Mouse (Mus musculus) liver, embryonic 15.5 days (tissue): ENCODE data around the gene Vps37d. TPM values are rescaled to one million over a fixed set of nuclear protein-coding genes. Genes with fewer than 3 reads are reported as not detected.

Source experiments
- ATAC-seq: fragments of 200-750 bp; cut with Nextera tagmentation; 2 replicates; pipeline ENCODE4 v1.8.0; 2017; ENCODE audit warnings: moderate number of reproducible peaks, mild to moderate bottlenecking, moderate library complexity; ENCODE audit not compliant: insufficient read depth
- H3K27ac ChIP-seq: fragments of 300-500 bp; sonication (generic); replicated peaks from 2 replicates; pipeline ENCODE4 v1.5.1; 2015; ENCODE audit warnings: mild to moderate bottlenecking, inconsistent platforms
- H3K27me3 ChIP-seq: fragments of 300-500 bp; sonication (generic); 2 replicates; pipeline ENCODE4 v1.6.1; 2015; ENCODE audit warnings: mild to moderate bottlenecking, inconsistent platforms
- H3K36me3 ChIP-seq: fragments of 300-500 bp; sonication (generic); replicated peaks from 2 replicates; pipeline ENCODE4 v1.6.1; 2015; ENCODE audit warnings: moderate library complexity, mild to moderate bottlenecking, inconsistent platforms
- H3K4me1 ChIP-seq: fragments of 300-500 bp; sonication (generic); replicated peaks from 2 replicates; pipeline ENCODE4 v1.6.1; 2015; ENCODE audit warnings: inconsistent platforms
- H3K4me2 ChIP-seq: fragments of 300-500 bp; sonication (generic); 2 replicates; pipeline ENCODE4 v1.6.1; 2015; ENCODE audit warnings: moderate library complexity, mild to moderate bottlenecking, inconsistent platforms
- H3K4me3 ChIP-seq: fragments of 300-500 bp; sonication (generic); replicated peaks from 2 replicates; pipeline ENCODE4 v1.5.1; 2015; ENCODE audit warnings: mild to moderate bottlenecking, inconsistent platforms
- H3K9ac ChIP-seq: fragments of 300-500 bp; sonication (generic); 2 replicates; pipeline ENCODE4 v1.6.1; 2015; ENCODE audit warnings: moderate library complexity, mild to moderate bottlenecking, inconsistent platforms
- H3K9me3 ChIP-seq: fragments of 300-500 bp; sonication (generic); replicated peaks from 2 replicates; pipeline ENCODE4 v1.6.1; 2016; ENCODE audit warnings: inconsistent platforms
- WGBS: fragments of 180-500 bp; shearing (Covaris S2); methylation state at CpG from one replicate; pipeline ENCODE4 v1.1.7; 2015; ENCODE audit warnings: mixed read lengths; ENCODE audit not compliant: insufficient replicate concordance; 5-methylcytosine and 5-hydroxymethylcytosine counted together
- polyA plus RNA-seq: library from polyadenylated mRNA; unstranded; fragments of >200 nt; fragmentation: Nextera tagmentation; extraction: Ambion mirVana; gene quantifications from 2 replicates; pipeline ENCODE4 v1.2.1, GENCODE M21; 2015

Vps37d gene
- polyA plus RNA-seq, 1 experiment from 2014 or later, result 0.30 TPM

GRCm38 (mm10) chr5:135107521-135108501, 29.7 kb upstream of the Vps37d start:
- peaks cover 18% of the 10 kb centered on the region; the same call in 1 of the 2 replicates for H3K4me1 ChIP-seq
- peaks cover 73% of the 10 kb centered on the region for H3K27me3 ChIP-seq
- WGBS, result 8% methylated on average over 40 of the region's 40 CpGs
- peak overlapping the region; percentile 67 for H3K4me2 ChIP-seq
- H3K27ac ChIP-seq, result peak overlapping the region; percentile 60
- H3K9ac ChIP-seq, result peak overlapping the region; percentile 40; the same call in 1 of the 2 replicates
- H3K9me3 ChIP-seq, result no peaks in the 10 kb centered on the region
- H3K4me3 ChIP-seq, result peak overlapping the region; percentile 52
- no peaks in the 10 kb centered on the region for H3K36me3 ChIP-seq
- peak; percentile 75 for ATAC-seq

GRCm38 (mm10) chr5:135106758-135107256, 28.7 kb upstream of the Vps37d start:
- Histone ChIP-seq H3K36me3 (no peaks in the 10 kb centered on the region), H3K4me2 (peak overlapping the region; percentile 67), H3K27me3 (peaks cover 73% of the 10 kb centered on the region), H3K4me3 (peak overlapping the region; percentile 52), H3K9me3 (no peaks in the 10 kb centered on the region), H3K4me1 (peaks cover 18% of the 10 kb centered on the region; the same call in 1 of the 2 replicates), H3K9ac (peak overlapping the region; percentile 40; the same call in 1 of the 2 replicates), H3K27ac (peak overlapping the region; percentile 38; the same call in 1 of the 2 replicates)
- under 1% methylated on average over 48 of the region's 48 CpGs for WGBS
- ATAC-seq, result peak; percentile 58

GRCm38 (mm10) chr5:135103999-135104660, 26.1 kb upstream of the Vps37d start:
- H3K4me3 ChIP-seq, result no peak overlapping the region
- H3K9me3 ChIP-seq, result no peaks in the 10 kb centered on the region
- peaks cover 48% of the 10 kb centered on the region for H3K27me3 ChIP-seq
- 51% methylated on average over 11 of the region's 11 CpGs for WGBS
- H3K36me3 ChIP-seq, result no peaks in the 10 kb centered on the region
- H3K9ac ChIP-seq, result no peak overlapping the region
- no peak for ATAC-seq
- H3K4me2 ChIP-seq, result no peak overlapping the region
- H3K4me1 ChIP-seq, result peaks cover 11% of the 10 kb centered on the region; the same call in 1 of the 2 replicates
- no peak overlapping the region for H3K27ac ChIP-seq

- Histone ChIP-seq H3K27ac (no peak overlapping the region), H3K4me2 (no peak overlapping the region), H3K27me3 (peaks cover 17% of the 10 kb centered on the region), H3K4me1 (no peaks in the 10 kb centered on the region), H3K36me3 (no peaks in the 10 kb centered on the region), H3K9ac (no peak overlapping the region), H3K9me3 (no peaks in the 10 kb centered on the region), H3K4me3 (no peak overlapping the region)
- no peak for ATAC-seq
- WGBS, result 23% methylated on average over 1 of the region's 1 CpGs
Observed at GRCm38 (mm10) chr5:135100981-135101380, 22.9 kb upstream of the Vps37d start.

GRCm38 (mm10) chr5:135089653-135090052, 11.6 kb upstream of the Vps37d start, which contains the start of gene Mlxipl:
Gene Mlxipl (plus strand): TSS chr5:135089890.
- ATAC-seq, result no peak
- no peaks in the 10 kb centered on the region for H3K9me3 ChIP-seq
- peak within 1 kb of the TSS; percentile 23; the same call in 1 of the 2 replicates for H3K4me2 ChIP-seq
- no peak within 1 kb of the TSS for H3K9ac ChIP-seq
- H3K36me3 ChIP-seq, result no peaks in the 10 kb centered on the region
- no peak within 1 kb of the TSS for H3K4me3 ChIP-seq
- 5% methylated on average over 39 of the region's 39 CpGs for WGBS
- peaks cover 68% of the 10 kb centered on the region for H3K27me3 ChIP-seq
- H3K4me1 ChIP-seq, result no peaks in the 10 kb centered on the region
- no peak within 1 kb of the TSS for H3K27ac ChIP-seq

- Histone ChIP-seq H3K4me2 (no peak overlapping the region), H3K27me3 (peaks cover 59% of the 10 kb centered on the region), H3K9ac (no peak overlapping the region), H3K36me3 (no peaks in the 10 kb centered on the region), H3K27ac (no peak overlapping the region), H3K9me3 (no peaks in the 10 kb centered on the region), H3K4me3 (no peak overlapping the region), H3K4me1 (no peaks in the 10 kb centered on the region)
- ATAC-seq, result no peak
- WGBS, result 44% methylated on average over 4 of the region's 4 CpGs
Observed at GRCm38 (mm10) chr5:135086871-135087270, 8.8 kb upstream of the Vps37d start.

- Histone ChIP-seq H3K27ac (no peak overlapping the region), H3K4me2 (no peak overlapping the region), H3K9ac (no peak overlapping the region), H3K27me3 (peaks cover 33% of the 10 kb centered on the region), H3K36me3 (no peaks in the 10 kb centered on the region), H3K4me3 (no peak overlapping the region), H3K4me1 (peaks cover 18% of the 10 kb centered on the region), H3K9me3 (no peaks in the 10 kb centered on the region)
- no peak for ATAC-seq
- WGBS, result 64% methylated on average over 5 of the region's 5 CpGs
Observed at GRCm38 (mm10) chr5:135080539-135080938, 2.5 kb upstream of the Vps37d start.

- no peak for ATAC-seq
- H3K4me3 ChIP-seq, result no peak overlapping the region
- H3K27me3 ChIP-seq, result peaks cover 30% of the 10 kb centered on the region
- H3K36me3 ChIP-seq, result no peaks in the 10 kb centered on the region
- H3K9me3 ChIP-seq, result no peaks in the 10 kb centered on the region
- 82% methylated on average over 2 of the region's 2 CpGs for WGBS
- H3K4me2 ChIP-seq, result no peak overlapping the region
- H3K27ac ChIP-seq, result no peak overlapping the region
- no peak overlapping the region for H3K9ac ChIP-seq
- peaks cover 18% of the 10 kb centered on the region for H3K4me1 ChIP-seq
Observed at GRCm38 (mm10) chr5:135079578-135079977, 1.5 kb upstream of the Vps37d start.

- Histone ChIP-seq H3K36me3 (no peaks in the 10 kb centered on the region), H3K27ac (no peak overlapping the region), H3K4me1 (peaks cover 18% of the 10 kb centered on the region), H3K27me3 (peaks cover 30% of the 10 kb centered on the region), H3K9me3 (no peaks in the 10 kb centered on the region), H3K4me3 (peak overlapping the region; percentile 63), H3K9ac (0 out of 2 replicates have a peak overlapping the region, but pooled peaks have one; percentile 19), H3K4me2 (peak overlapping the region; percentile 92)
- WGBS, result 1% methylated on average over 11 of the region's 11 CpGs
- no peak for ATAC-seq
Observed at GRCm38 (mm10) chr5:135078482-135078810, 380 bp upstream of the Vps37d start.

- Histone ChIP-seq H3K9ac (no peak overlapping the region), H3K27me3 (peaks cover 29% of the 10 kb centered on the region)
- no peak for ATAC-seq
Observed at GRCm38 (mm10) chr5:135076931-135077505, 1.0 kb downstream of the Vps37d start.

More at GRCm38 (mm10) chr5:135076931-135077505, 1.0 kb downstream of the Vps37d start:
- Histone ChIP-seq H3K4me3 (no peak overlapping the region), H3K27ac (no peak overlapping the region), H3K4me2 (peak overlapping the region; percentile 92), H3K9me3 (no peaks in the 10 kb centered on the region), H3K36me3 (no peaks in the 10 kb centered on the region), H3K4me1 (peaks cover 20% of the 10 kb centered on the region)
- WGBS, result 46% methylated on average over 14 of the region's 14 CpGs
